Mouse (Mus musculus) macrophage (primary cell): Measurements from ENCODE around the gene Syngr1. TPM values are rescaled to one million over a fixed set of nuclear protein-coding genes. Genes with fewer than 3 reads are reported as not detected.
A peak's percentile ranks its signal among the peaks of the same experiment; 100 is the strongest.

Source experiments
- H3K27ac ChIP-seq: fragments of 350-480 bp; formaldehyde crosslinking; 2 replicates; pipeline ENCODE4 v1.9.0; 2021
- H3K36me3 ChIP-seq: fragments of 350-480 bp; formaldehyde crosslinking; 2 replicates; pipeline ENCODE4 v1.9.0; 2021; ENCODE audit errors: inconsistent target
- H3K4me3 ChIP-seq: fragments of 350-480 bp; formaldehyde crosslinking; 2 replicates; pipeline ENCODE4 v1.9.0; 2021; ENCODE audit errors: inconsistent target
- H3K79me2 ChIP-seq: fragments of 350-480 bp; formaldehyde crosslinking; 2 replicates; pipeline ENCODE4 v1.9.0; 2021; ENCODE audit errors: inconsistent target
- WGBS: methylation state at CpG from one replicate; pipeline ENCODE4 v1.1.7; 2026; ENCODE audit warnings: inconsistent platforms; ENCODE audit not compliant: missing documents; 5-methylcytosine and 5-hydroxymethylcytosine counted together
- polyA plus RNA-seq: library from polyadenylated mRNA; stranded (reverse); fragments of 250-400 nt; gene quantifications from 3 replicates; pipeline ENCODE4 v1.2.4, GENCODE M21; 2018; ENCODE audit warnings: inconsistent platforms

Gene Syngr1
- polyA plus RNA-seq, 1 experiment from 2014 or later = 139 TPM

DNA sequence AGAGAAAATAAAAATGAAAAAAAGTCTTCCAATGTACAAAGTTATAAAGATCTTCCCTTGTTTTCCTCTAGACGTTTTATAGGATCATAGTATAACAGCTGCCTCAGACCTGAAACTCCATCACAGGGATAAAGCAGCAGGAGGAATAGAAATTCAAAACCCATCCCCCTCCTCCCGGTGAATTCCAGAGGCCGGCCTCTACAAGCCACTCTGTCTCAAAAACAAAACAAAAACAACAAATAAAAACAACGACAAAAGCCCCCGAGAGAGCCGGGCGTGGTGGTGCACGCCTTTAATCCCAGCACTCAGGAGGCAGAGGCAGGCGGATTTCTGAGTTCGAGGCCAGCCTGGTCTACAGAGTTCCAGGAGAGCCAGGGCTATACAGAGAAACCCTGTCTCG, 979 bp upstream of the Syngr1 start:
- H3K79me2 ChIP-seq = peaks cover 56% of the 10 kb centered on the region
- H3K27ac ChIP-seq = peak overlapping the region; percentile 82
- H3K4me3 ChIP-seq = peak overlapping the region; percentile 68; the same call in 1 of the 2 replicates
- H3K36me3 ChIP-seq = no peaks in the 10 kb centered on the region
- 89% methylated on average over 11 of the region's 11 CpGs for WGBS

DNA sequence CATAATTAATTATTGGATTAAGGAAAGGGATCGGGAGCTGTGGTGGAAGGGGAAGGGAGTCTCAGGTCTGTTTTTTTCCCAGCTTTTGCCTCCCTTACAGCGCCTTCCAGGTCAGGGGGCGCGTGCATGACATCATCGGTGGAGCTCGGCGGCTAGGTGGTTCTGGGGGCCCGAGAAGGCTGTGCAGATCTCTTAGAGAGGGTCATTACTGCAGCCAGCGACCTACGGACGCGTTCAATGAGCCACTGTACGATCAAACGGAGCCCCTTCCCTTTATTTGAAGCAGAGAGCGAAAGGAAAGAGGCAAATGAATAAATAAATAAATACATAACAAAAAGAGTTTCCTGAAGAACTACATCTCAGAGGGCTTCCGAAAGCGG, 403 bp upstream of the Syngr1 start:
- H3K27ac ChIP-seq = peak overlapping the region; percentile 82
- H3K36me3 ChIP-seq = no peaks in the 10 kb centered on the region
- 6% methylated on average over 17 of the region's 17 CpGs for WGBS
- H3K79me2 ChIP-seq = peaks cover 61% of the 10 kb centered on the region
- peak overlapping the region; percentile 68 for H3K4me3 ChIP-seq

DNA sequence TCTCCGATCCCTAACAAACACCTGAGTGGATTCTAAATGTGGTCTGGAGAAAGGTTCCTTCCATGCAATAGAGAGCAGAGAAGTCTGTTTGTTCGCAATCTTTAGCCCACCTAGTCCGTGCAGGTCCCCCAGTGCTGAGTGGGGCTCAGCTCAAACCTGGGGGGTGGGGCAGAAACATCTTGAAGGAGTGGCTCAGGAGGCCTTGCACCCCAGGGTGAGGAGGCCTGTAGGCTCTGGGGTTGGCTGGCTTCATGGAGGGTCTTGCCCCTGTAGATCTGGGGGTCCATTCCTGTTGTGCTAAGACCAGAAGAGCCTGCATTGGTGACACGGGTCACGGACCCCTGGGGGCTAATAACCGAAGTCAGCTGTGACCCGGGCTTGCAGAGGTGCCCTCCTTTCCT, 907 bp downstream of the Syngr1 start:
- Histone ChIP-seq H3K79me2 (peaks cover 75% of the 10 kb centered on the region), H3K27ac (peak overlapping the region; percentile 72), H3K4me3 (peak overlapping the region; percentile 67), H3K36me3 (no peaks in the 10 kb centered on the region)
- WGBS = 87% methylated on average over 7 of the region's 7 CpGs

DNA sequence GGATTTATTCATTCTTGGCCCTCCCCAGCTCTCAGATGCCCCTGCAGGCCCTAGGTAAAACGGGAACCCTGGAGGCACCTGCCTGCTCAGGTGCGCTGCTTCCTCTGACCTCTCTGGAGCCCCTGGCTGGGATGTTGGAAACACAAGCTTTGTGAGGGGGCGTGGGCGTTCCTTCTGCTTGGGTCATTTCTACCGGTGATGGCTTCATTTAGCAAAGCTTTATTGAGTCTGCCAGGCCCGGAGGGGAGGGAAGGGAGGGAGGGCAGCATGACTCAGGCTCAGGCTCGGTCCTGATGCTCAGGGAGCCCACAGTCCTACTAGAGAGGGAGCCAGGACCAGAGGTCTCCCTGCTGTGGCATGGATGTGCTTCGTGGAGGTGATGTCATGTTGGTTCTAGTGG, 1.5 kb downstream of the Syngr1 start:
- peaks cover 78% of the 10 kb centered on the region for H3K79me2 ChIP-seq
- H3K36me3 ChIP-seq = no peaks in the 10 kb centered on the region
- H3K27ac ChIP-seq = peak overlapping the region; percentile 72
- WGBS = 59% methylated on average over 8 of the region's 8 CpGs
- H3K4me3 ChIP-seq = peak overlapping the region; percentile 67

DNA sequence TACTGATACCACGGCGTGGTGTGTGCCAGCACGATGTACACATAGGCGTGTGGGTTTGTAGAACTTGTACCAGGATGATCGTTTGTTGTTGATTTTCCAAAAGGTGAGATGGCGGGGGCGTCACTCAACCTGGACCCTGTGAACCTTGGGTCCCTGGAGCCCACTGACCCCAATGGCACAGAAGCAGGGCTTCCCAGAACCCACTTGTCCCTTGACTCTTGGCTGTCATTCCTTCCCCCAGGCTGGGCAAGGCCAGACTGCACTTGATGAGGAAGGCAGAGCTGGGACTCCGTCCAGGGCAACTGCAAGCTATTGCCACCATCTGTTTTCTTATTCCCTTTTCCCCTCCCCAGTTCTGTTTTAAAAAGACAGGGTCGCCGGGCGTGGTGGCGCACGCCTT, 3.1 kb downstream of the Syngr1 start:
- Histone ChIP-seq H3K79me2 (peaks cover 84% of the 10 kb centered on the region), H3K27ac (no peak overlapping the region), H3K4me3 (no peak overlapping the region), H3K36me3 (no peaks in the 10 kb centered on the region)
- 96% methylated on average over 10 of the region's 13 CpGs for WGBS

DNA sequence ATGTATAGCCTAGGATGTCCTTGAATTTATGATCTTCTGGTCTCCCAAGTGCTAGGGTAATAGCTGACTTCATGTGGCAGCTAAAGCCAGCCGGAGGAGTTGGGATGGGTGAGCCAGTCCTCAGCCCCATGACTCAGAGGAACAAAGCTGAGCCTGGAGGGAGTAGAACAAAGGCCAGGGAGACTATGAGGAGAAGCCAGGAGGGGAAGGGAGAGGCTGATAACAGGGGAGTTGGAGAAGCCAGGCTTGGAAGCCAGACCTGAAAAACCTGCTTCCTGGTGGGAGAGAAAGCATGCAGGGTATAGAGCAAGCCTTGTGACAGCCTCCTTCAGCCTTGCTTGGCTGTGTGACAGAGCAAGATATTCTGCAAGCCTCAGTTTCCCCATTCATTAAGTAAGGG, 4.5 kb downstream of the Syngr1 start:
- H3K36me3 ChIP-seq = no peaks in the 10 kb centered on the region
- 75% methylated on average over 1 of the region's 1 CpGs for WGBS
- peak overlapping the region; percentile 99 for H3K27ac ChIP-seq
- H3K79me2 ChIP-seq = peaks cover 85% of the 10 kb centered on the region
- H3K4me3 ChIP-seq = no peak overlapping the region

DNA sequence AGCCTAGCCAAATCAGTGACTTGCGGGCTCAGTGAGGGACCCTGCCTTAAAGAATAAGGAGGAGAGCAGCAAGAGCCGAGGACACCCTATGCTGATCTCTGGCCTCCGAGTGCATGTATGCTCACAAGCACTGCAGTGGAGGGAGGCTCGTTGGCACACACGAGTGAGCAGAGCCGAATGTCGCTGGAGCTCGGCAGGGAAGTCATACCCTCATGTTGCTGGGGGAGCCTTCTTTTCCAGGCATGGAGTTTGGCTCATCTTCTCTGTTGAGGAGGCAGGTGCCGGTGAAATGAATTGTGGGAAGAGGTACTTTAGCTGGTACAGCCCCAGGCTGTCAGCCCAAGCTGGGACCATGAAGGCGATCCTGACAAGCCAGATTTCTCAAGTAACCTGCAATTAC, 5.3 kb downstream of the Syngr1 start:
- Histone ChIP-seq H3K27ac (peak overlapping the region; percentile 99), H3K36me3 (no peaks in the 10 kb centered on the region), H3K79me2 (peaks cover 88% of the 10 kb centered on the region), H3K4me3 (peak overlapping the region; percentile 22)
- 91% methylated on average over 8 of the region's 10 CpGs for WGBS

DNA sequence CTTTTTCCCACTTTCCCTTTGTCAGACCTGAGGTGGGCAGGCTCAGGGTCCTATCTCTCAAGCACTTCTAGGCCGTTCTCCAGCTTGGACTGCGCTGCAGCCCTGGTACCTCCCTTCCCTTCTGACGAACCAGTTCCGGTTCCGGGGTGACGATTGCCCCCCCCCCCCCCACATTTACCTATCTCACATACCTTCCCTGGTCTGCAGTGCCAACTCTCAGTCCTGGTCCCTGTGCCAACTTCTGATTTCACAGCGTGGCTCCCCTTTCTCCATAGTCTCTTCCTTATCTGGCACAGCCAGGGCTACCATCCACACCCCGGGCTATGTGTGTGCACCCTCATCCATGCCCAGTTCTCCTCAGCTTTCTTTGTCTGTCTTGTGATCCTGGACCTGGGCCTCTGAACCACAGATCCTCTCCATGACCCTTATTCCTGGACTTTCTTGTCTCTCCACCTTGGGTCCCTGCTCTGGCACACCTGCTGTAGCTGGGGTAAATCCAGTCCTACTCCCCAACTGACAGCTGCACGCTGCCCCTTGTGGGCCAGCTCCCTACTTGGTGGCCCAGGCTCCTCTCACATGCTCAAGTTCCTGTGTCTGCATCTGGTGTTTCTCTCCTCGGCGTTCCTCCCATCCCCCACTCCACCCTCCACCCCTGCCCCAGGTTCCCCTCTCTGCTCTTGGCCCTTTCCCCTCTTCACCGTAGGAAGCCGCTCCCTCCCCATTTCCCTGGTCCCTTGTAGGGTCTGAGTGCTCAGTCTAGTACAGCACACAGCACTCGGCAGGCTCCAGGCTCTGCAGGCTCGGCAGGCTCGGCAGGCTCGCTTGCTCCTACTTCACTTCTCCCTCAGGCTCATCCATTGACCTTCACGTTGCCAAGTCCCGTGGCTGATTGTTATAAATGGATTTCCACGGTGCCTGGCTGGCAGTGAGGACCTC, 6.1 kb downstream of the Syngr1 start:
- peak overlapping the region; percentile 99 for H3K27ac ChIP-seq
- WGBS = 5% methylated on average over 14 of the region's 20 CpGs

DNA sequence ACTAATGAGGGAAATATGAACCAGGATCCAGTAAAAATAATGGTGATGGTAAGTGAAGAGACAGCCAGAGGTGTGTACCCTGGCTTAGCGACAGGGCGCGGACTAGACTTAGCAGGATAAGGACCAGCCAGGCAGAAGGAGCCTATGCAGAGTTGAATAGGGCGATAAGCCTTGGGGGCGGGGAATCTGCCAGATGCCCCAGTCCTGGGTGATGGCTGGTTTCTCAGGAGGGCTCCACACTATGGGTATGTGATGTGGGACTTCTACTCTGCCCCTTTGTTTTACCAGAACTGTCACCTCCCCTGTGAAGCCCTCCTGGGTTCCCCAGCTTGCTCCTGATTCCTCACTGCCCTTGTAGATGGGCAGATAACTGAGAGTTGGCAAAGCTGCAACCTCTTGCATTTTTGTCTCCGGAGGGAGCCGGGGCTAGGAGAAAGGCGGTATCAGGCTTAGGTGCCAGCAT, 6.9 kb downstream of the Syngr1 start:
- WGBS = 77% methylated on average over 7 of the region's 8 CpGs
- Histone ChIP-seq H3K36me3 (no peaks in the 10 kb centered on the region), H3K27ac (peak overlapping the region; percentile 99), H3K4me3 (peak overlapping the region; percentile 22), H3K79me2 (peaks cover 88% of the 10 kb centered on the region)

More for the DNA sequence above, 6.1 kb downstream of the Syngr1 start:
- peaks cover 88% of the 10 kb centered on the region for H3K79me2 ChIP-seq
- no peaks in the 10 kb centered on the region for H3K36me3 ChIP-seq
- H3K4me3 ChIP-seq = peak overlapping the region; percentile 22

DNA sequence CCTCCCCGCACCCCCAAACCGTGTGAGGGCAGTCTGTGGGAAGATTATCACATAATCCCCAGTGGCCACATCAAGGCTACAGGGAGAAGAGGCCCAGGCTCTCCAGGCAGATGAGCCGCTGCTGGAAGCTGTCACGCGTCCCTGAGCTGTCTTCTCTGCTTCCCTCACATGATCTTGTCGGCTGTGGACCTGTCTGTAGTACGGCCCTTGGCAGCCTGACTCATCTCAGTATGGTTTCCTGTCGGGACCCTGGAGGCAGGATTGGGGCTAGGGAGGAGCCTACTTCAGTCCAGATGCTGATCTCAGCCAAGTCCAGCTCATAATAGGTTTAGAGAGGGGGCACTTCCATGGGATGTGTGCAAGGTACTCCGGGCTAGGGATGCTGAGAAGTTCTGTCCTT, 7.7 kb downstream of the Syngr1 start:
- H3K4me3 ChIP-seq = peak overlapping the region; percentile 22
- peak overlapping the region; percentile 99 for H3K27ac ChIP-seq
- H3K36me3 ChIP-seq = no peaks in the 10 kb centered on the region
- peaks cover 88% of the 10 kb centered on the region for H3K79me2 ChIP-seq
- WGBS = 19% methylated on average over 9 of the region's 9 CpGs

DNA sequence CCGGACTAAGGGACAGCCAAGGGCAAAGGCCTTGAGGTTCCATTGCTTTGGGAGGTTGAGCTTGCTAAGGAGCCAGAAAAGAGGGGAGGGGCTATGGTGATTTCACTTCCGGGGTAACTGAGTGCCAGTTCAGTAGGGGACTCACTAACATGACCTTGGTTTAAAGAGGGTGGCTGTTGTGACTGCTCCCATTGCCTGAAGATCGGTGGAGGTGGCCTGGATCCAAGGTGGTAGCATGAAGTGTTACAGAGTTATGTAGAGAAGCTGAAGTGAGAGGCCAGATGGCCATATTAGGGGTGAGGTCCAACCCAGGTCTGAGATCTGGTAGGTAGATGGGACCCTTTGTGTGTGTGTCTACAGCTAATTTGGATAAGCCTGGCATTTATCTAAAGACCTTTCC, 8.3 kb downstream of the Syngr1 start:
- Histone ChIP-seq H3K36me3 (no peaks in the 10 kb centered on the region), H3K4me3 (no peak overlapping the region), H3K27ac (peak overlapping the region; percentile 99), H3K79me2 (peaks cover 88% of the 10 kb centered on the region)
- WGBS = 72% methylated on average over 3 of the region's 3 CpGs

DNA sequence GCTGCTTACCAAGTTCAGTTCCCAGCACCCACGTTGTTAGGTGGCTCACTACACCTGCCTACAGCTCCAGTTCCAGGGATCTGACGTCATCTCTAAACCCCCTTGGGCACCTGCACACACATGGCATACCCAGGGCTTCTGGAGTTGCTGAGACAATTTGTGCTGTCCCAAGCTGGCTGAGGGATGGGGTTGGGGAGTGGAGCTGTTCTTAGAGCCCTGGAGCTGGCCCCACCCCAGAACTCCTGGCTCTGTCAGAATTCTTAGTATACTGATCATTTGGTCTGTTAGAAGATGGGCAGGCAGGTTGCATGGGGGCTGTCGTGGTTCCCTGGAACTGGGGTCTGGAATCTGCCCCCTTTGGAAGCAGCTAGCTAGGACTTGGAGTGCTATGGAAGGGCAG, 9.1 kb downstream of the Syngr1 start:
- no peaks in the 10 kb centered on the region for H3K36me3 ChIP-seq
- H3K4me3 ChIP-seq = no peak overlapping the region
- WGBS = 87% methylated on average over 3 of the region's 3 CpGs

DNA sequence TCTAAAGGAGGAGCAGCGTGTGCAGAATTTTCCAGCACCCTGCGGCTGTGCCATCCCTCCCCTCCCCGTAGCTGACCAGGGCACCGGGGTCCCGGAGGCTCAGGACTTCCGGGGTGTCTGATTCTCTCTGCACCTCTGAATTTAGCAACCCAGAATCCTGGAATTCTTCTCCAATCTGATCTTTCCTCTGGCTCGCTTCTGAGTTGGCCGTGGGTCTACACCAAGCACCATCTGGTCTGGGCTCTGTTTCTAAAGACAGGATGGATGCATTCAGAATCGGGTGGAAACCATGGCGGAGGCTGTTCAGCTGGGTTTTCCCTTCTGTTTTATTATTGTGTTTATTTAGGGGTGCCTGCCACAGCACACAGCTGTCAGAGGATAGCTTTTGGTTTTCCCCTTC, 9.7 kb downstream of the Syngr1 start:
- Histone ChIP-seq H3K79me2 (peaks cover 79% of the 10 kb centered on the region), H3K36me3 (no peaks in the 10 kb centered on the region), H3K27ac (peak overlapping the region; percentile 99), H3K4me3 (no peak overlapping the region)
- WGBS = 45% methylated on average over 10 of the region's 10 CpGs

More for the DNA sequence above, 9.1 kb downstream of the Syngr1 start:
- Histone ChIP-seq H3K79me2 (peaks cover 86% of the 10 kb centered on the region), H3K27ac (peak overlapping the region; percentile 99)

DNA sequence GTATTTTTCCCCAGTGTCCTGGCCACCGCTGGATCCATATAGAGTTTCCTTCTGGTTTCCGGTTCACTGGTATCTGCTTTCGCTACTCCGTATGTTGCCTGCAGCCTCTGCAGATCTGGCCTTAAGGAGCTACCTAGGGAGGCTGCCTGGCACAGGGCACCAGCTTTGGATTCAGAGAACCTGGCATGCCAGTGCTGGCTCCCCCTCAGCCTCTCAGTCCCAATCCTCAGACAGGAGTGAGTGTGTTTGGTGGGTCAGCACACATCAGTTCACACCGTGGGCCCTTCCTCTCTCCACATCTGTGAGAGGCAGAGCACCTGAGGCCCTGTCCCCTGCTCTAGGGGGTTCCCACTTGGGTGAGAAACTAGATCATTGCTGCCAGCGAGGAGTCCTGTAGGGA, 10.4 kb downstream of the Syngr1 start:
- Histone ChIP-seq H3K36me3 (no peaks in the 10 kb centered on the region), H3K27ac (peak overlapping the region; percentile 99), H3K4me3 (no peak overlapping the region), H3K79me2 (peaks cover 79% of the 10 kb centered on the region)
- 89% methylated on average over 5 of the region's 6 CpGs for WGBS

DNA sequence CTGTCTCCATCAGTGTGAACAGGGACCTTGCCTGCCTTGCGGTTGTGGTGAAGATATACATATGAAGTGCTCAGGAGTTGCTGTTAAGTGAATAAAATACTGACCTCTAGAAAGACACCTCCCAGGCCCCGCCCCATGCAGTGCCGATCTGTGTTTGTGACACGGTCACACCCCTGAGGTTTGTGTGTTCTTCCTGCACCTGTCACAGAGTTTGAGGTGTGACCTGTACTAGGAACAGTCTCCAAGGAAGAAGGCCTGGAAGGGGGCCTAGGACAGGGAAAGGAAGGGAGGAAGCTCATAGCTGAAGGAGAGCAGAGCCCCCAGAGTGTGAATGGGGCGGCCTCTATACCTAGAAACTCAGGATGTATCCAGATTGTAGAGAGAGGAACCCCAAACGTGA, 11.4 kb downstream of the Syngr1 start:
- whole genome bisulfite sequencing = 87% methylated on average over 6 of the region's 6 CpGs
- H3K36me3 ChIP-seq = no peaks in the 10 kb centered on the region
- H3K27ac ChIP-seq = peak overlapping the region; percentile 96
- no peak overlapping the region for H3K4me3 ChIP-seq
- H3K79me2 ChIP-seq = peaks cover 81% of the 10 kb centered on the region
